Mouse (Mus musculus) ES-E14 (cell line): ENCODE results near the gene Fam19a5. TPM values are rescaled to one million over a fixed set of nuclear protein-coding genes. Genes with fewer than 3 reads are reported as not detected.

Experiments
- DNase-seq: peaks from one replicate; pipeline ENCODE4 v3.0.0-alpha.2; 2013; ENCODE audit warnings: low read depth, low spot score
- H3K27ac ChIP-seq: 2 replicates; pipeline ENCODE4 v1.5.1; 2012; ENCODE audit warnings: low read depth, mild to moderate bottlenecking, low read length, moderate library complexity, mixed read lengths; ENCODE audit not compliant: poor library complexity, insufficient read depth, severe bottlenecking
- H3K36me3 ChIP-seq: 2 replicates; pipeline ENCODE4 v1.6.1; 2012; ENCODE audit warnings: mild to moderate bottlenecking, low read length, moderate library complexity, mixed read lengths; ENCODE audit not compliant: control insufficient read depth, poor library complexity, insufficient read depth, severe bottlenecking
- H3K4me1 ChIP-seq, 2 experiments: fragments of 150-350 bp in 1 of 2; sonication (generic) in 1 of 2; 2 replicates each; pipeline ENCODE4 v1.6.1; 2012; ENCODE audit warnings: low read length in 2 of 2, mild to moderate bottlenecking in 1 of 2, mixed read lengths in 1 of 2; ENCODE audit not compliant: control insufficient read depth in 2 of 2, insufficient read depth in 2 of 2, poor library complexity in 1 of 2
- H3K4me3 ChIP-seq, 2 experiments: fragments of 150-350 bp in 1 of 2; sonication (generic) in 1 of 2; 2 replicates each; pipeline ENCODE4 v1.5.1; 2012; ENCODE audit warnings: low read length in 2 of 2, low read depth in 1 of 2, mild to moderate bottlenecking in 1 of 2, mixed read lengths in 1 of 2; ENCODE audit not compliant: insufficient read depth in 1 of 2, poor library complexity in 1 of 2, severe bottlenecking in 1 of 2
- H3K9ac ChIP-seq: 2 replicates; pipeline ENCODE4 v1.6.1; 2012; ENCODE audit warnings: low read depth, mild to moderate bottlenecking, low read length, mixed read lengths; ENCODE audit not compliant: poor library complexity, insufficient read depth, severe bottlenecking
- H3K9me3 ChIP-seq: fragments of 150-350 bp; sonication (generic); 2 replicates; pipeline ENCODE4 v1.6.1; 2012; ENCODE audit warnings: low read depth, mild to moderate bottlenecking, low read length; ENCODE audit not compliant: control insufficient read depth, insufficient read depth
- CHD2 ChIP-seq: IDR thresholded peaks from 2 replicates; pipeline ENCODE4 v1.6.1; 2014; ENCODE audit warnings: mild to moderate bottlenecking, low read depth, low read length, inconsistent platforms
- HCFC1 ChIP-seq: IDR thresholded peaks from 2 replicates; pipeline ENCODE4 v1.6.1; 2012; ENCODE audit warnings: low read length, inconsistent platforms, borderline replicate concordance; ENCODE audit not compliant: insufficient read depth
- MAFK ChIP-seq: IDR thresholded peaks from 2 replicates; pipeline ENCODE4 v1.6.1; 2014; ENCODE audit warnings: mild to moderate bottlenecking, low read depth, low read length, inconsistent platforms; ENCODE audit not compliant: insufficient read depth
- ZC3H11A ChIP-seq: IDR thresholded peaks from 2 replicates; pipeline ENCODE4 v1.6.1; 2012; ENCODE audit warnings: low read depth, mild to moderate bottlenecking, inconsistent platforms, low read length, borderline replicate concordance
- ZNF384 ChIP-seq: IDR thresholded peaks from 2 replicates; pipeline ENCODE4 v1.6.1; 2012; ENCODE audit warnings: low read depth, low read length, inconsistent platforms
- in situ Hi-C, 2 experiments: fragments of 600-800 bp; cut with MboI; formaldehyde crosslinking; loops; one replicate each; pipeline ENCODE4 v1.15.1; 2025; ENCODE audit warnings: low sequenced_read_pairs in 2 of 2, inconsistent platforms in 1 of 2; ENCODE audit not compliant: unreplicated experiment in 2 of 2
- total RNA-seq: library from RNA; depleted of rRNA; stranded (reverse); fragments of 300-350 nt; gene quantifications from 2 replicates; pipeline ENCODE4 v1.2.3, GENCODE M21; 2012

The Fam19a5 gene
- total RNA-seq, 1 experiment = 4.6 TPM

DNA sequence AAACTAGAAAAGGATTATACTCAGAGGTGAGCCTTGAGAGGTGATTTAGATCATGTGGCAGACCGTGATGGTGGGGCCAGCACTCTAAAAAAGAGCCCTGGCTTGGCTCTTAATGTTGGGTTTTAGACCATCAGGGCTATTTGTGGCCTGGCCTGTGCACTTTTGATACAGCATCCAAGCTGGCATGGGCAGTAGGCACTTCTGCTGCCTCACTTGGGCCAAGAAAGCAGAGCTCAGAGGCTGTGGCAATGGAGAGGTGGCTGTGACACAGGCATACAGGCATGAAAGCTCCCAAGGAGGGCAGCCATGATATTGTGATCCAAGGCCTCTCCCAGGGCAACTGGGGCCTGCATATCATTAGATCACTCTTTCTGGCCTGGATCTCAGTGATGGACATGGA, 65.1 kb downstream of the Fam19a5 start:
- H3K9ac ChIP-seq = no peak overlapping the region
- H3K9me3 ChIP-seq = no peaks in the 10 kb centered on the region
- H3K27ac ChIP-seq = no peak overlapping the region
- DNase-seq = no peak
- peaks cover 0 to 2% of the 10 kb centered on the region in 2 experiments; a peak in 1 of 4 replicates for H3K4me1 ChIP-seq
- in situ Hi-C loops = no loop called here
- H3K4me3 ChIP-seq = no peak overlapping the region
- TF ChIP-seq HCFC1 = no peak
- no peak for TF ChIP-seq ZNF384
- no peak for TF ChIP-seq ZC3H11A
- TF ChIP-seq MAFK = no peak
- TF ChIP-seq CHD2 = no peak
- H3K36me3 ChIP-seq = no peaks in the 10 kb centered on the region

DNA sequence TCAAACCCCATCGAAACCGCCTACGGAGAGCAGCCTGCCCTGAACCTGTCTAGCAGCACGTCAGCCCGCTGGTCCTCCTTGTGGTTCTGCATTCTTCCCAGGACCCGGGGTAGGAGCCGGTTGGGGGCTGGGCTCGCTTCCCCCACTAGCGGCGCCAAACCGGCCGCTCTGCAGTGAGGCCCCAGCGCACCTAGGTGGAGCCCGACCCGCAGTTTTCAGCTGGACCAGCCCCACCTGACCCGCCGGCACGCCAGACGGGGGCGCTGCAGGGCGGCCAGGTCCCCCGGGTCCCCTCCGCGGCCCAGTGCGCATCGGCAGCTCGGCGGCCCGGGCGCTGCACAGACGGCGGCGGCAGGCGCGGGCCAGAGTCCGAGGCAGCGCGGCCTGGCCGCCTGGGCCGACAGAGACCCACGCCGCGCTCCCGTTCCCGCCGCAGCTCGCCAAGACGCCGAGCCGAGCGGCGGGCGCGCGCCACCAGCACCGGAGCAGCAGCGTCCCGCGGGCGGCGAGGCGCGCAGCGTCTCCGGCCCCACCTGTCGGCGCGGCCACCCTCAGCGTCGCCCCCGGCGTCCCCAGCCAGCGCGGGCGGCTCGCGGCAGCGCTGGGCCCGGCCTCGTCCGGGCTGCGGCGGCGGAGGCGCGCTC, 80.0 kb downstream of the Fam19a5 start:
- peak; percentile 65 for DNase-seq
- in situ Hi-C loops = no loop called here
- Histone ChIP-seq H3K36me3 (no peaks in the 10 kb centered on the region), H3K9ac (peak overlapping the region; percentile 66), H3K4me3 (peak overlapping the region; percentile 61 to 73), H3K27ac (no peak overlapping the region), H3K4me1 (no peaks in the 10 kb centered on the region), H3K9me3 (no peaks in the 10 kb centered on the region)
- TF ChIP-seq ZC3H11A = no peak
- peak; percentile 60; the same call in 1 of the 2 replicates for TF ChIP-seq HCFC1

DNA sequence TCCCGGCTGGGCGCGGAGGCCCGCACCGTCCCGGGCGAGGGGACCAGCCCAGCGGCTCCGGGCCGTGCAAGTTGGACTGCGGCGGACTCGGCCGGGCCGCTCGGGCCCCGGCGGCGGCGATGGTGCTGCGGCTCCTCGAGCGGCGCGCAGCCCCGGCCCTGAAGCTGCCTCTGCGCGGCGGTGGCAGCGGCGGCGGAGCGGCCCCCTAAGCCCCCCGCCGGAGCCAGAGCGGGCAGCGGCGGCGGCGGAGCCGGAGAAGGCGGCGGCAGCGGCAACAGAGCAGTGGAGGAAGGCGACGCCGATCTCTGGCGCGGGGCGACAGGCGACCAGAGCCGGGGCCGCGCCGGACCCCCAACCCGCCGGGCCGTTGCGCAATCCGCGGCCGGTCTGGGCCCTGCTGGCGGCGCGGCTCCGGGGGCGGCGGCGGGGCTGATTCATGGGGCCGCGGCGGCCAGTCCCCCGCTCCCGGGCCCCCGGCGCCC, 80.6 kb downstream of the Fam19a5 start:
- Histone ChIP-seq H3K9me3 (no peaks in the 10 kb centered on the region), H3K9ac (peak overlapping the region; percentile 66), H3K27ac (no peak overlapping the region), H3K4me1 (no peaks in the 10 kb centered on the region), H3K4me3 (peak overlapping the region; percentile 59 to 73; a peak in 3 of 4 replicates), H3K36me3 (no peaks in the 10 kb centered on the region)
- in situ Hi-C loops = loop anchor here (5.0 to 25.0 kb wide), 2 partner anchors 333 to 338 kb away; no protein-coding TSS in a partner anchor
- DNase-seq = no peak
- TF ChIP-seq MAFK = no peak
- no peak for TF ChIP-seq CHD2
- no peak for TF ChIP-seq HCFC1
- TF ChIP-seq ZC3H11A = no peak
- TF ChIP-seq ZNF384 = no peak

DNA sequence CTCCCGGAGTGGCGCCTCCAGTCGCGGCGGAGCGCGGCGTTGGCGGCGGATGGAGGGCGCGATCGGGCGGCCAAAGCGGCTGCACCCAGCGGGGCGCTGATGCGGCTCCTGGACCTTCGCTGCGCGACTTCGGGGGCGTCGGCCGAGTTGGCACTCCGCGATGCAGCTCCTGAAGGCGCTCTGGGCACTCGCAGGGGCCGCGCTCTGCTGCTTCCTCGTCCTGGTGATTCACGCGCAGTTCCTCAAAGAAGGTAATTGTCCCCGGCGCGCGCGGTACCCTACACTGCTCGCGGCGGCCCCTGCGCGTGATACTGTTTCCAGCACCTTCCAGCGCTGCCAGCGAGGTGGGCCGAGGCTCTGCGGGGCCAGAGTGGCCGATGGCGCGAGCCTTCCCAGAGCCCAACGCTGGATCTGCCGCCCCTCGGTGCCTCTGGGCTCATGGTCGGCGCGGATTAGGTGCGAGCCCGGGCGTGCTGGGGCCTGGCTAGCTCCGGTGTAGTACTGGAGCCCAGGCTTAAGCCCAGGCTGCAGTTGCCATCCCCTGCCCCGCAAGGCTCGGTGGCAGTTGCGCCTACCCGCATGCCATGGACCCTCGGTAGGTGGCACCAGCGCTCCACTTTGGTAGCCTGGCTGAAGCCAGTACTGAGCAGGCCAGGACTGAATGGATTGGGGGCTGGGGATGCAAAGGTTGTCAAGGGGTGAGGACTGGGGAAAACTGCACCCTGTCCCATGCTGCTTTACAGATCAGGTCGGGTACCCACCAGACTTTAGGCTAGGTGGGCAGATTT, 81.3 kb downstream of the Fam19a5 start:
- no peak overlapping the region for H3K27ac ChIP-seq
- peak overlapping the region; percentile 72 to 73 for H3K4me3 ChIP-seq

More for the DNA sequence above, 81.3 kb downstream of the Fam19a5 start:
- DNase-seq = peak; percentile 40
- TF ChIP-seq MAFK = no peak
- no peak for TF ChIP-seq HCFC1
- TF ChIP-seq ZNF384 = no peak
- no peak for TF ChIP-seq CHD2
- 0 out of 2 replicates have a peak, but pooled peaks have one; percentile 44 for TF ChIP-seq ZC3H11A
- Histone ChIP-seq H3K9me3 (no peaks in the 10 kb centered on the region), H3K36me3 (no peaks in the 10 kb centered on the region), H3K4me1 (no peaks in the 10 kb centered on the region), H3K9ac (peak overlapping the region; percentile 53)
- in situ Hi-C loops = loop anchor here (5.0 to 25.0 kb wide), 2 partner anchors 332 to 337 kb away; no protein-coding TSS in a partner anchor
